Mouse (Mus musculus) gastrocnemius, postnatal 25 days (tissue): ENCODE data around the gene Pola1. TPM values are rescaled to one million over a fixed set of nuclear protein-coding genes. Genes with fewer than 3 reads are reported as not detected.
"Not testable (repeated sequence)": the region's sequence is repeated elsewhere in the genome, so short reads cannot be mapped to it uniquely, and the experiment has no call there.

Source experiments
- DNase-seq: peaks from one replicate; pipeline ENCODE4 v3.0.0; 2022
- total RNA-seq, 2 experiments: library from RNA; stranded (reverse); gene quantifications; 1 replicate in 1 of 2; 2 replicates in 1 of 2; pipeline ENCODE4 v1.2.3; 2021

Gene Pola1
- total RNA-seq, 2 experiments from 2014 or later = 2.5 to 3.1 TPM

- no peak for DNase-seq
Observed at GRCm38 (mm10) chrX:93429738-93430260, 202.2 kb downstream of the Pola1 start.

- DNase-seq = no peak
Observed at GRCm38 (mm10) chrX:93428956-93429737, 202.8 kb downstream of the Pola1 start.

- not testable (repeated sequence) for DNase-seq
Observed at GRCm38 (mm10) chrX:93400871-93401270, 231.1 kb downstream of the Pola1 start.

GRCm38 (mm10) chrX:93397089-93397488, 234.9 kb downstream of the Pola1 start:
- DNase-seq = no peak

GRCm38 (mm10) chrX:93377285-93377972, 254.5 kb downstream of the Pola1 start:
- DNase-seq = no peak

GRCm38 (mm10) chrX:93373503-93373902, 258.5 kb downstream of the Pola1 start:
- DNase-seq = no peak

- DNase-seq = no peak
Observed at GRCm38 (mm10) chrX:93369708-93370107, 262.2 kb downstream of the Pola1 start.

- no peak for DNase-seq
Observed at GRCm38 (mm10) chrX:93368211-93368610, 263.7 kb downstream of the Pola1 start.

- no peak for DNase-seq
Observed at GRCm38 (mm10) chrX:93321336-93321735, 310.6 kb downstream of the Pola1 start.

- DNase-seq = no peak
Observed at GRCm38 (mm10) chrX:93319979-93320378, 312.0 kb downstream of the Pola1 start.

- DNase-seq = no peak
Observed at GRCm38 (mm10) chrX:93317577-93317976, 314.4 kb downstream of the Pola1 start.

- no peak for DNase-seq
Observed at GRCm38 (mm10) chrX:93305780-93306179, 326.2 kb downstream of the Pola1 start.

- no peak for DNase-seq
Observed at GRCm38 (mm10) chrX:93301798-93302197, 330.2 kb downstream of the Pola1 start.

GRCm38 (mm10) chrX:93300183-93300815, 331.7 kb downstream of the Pola1 start:
- DNase-seq = no peak

- no peak for DNase-seq
Observed at GRCm38 (mm10) chrX:93299771-93300170, 332.2 kb downstream of the Pola1 start.

GRCm38 (mm10) chrX:93299046-93299626, 332.8 kb downstream of the Pola1 start:
- no peak for DNase-seq

- DNase-seq = no peak
Observed at GRCm38 (mm10) chrX:93297001-93297441, 334.9 kb downstream of the Pola1 start.

GRCm38 (mm10) chrX:93295819-93296218, 336.1 kb downstream of the Pola1 start:
- no peak for DNase-seq

- DNase-seq = no peak
Observed at GRCm38 (mm10) chrX:93294736-93295490, 337.0 kb downstream of the Pola1 start.

GRCm38 (mm10) chrX:93292031-93292430, 339.9 kb downstream of the Pola1 start:
- DNase-seq = no peak

- no peak for DNase-seq
Observed at GRCm38 (mm10) chrX:93289851-93290380, 342.0 kb downstream of the Pola1 start.
